Mouse (Mus musculus) lung, adult 2 months (tissue): Measurements from ENCODE around the gene Adgrf1. TPM values are rescaled to one million over a fixed set of nuclear protein-coding genes. Genes with fewer than 3 reads are reported as not detected.

Experiments
- DNase-seq: peaks from one replicate; pipeline ENCODE4 v3.0.0; 2022
- H3K4me1 ChIP-seq: fragments of 200-500 bp; 2 replicates; pipeline ENCODE4 v1.6.1; 2011; ENCODE audit warnings: low read length; ENCODE audit not compliant: control insufficient read depth, insufficient read depth
- H3K4me3 ChIP-seq: fragments of 200-500 bp; replicated peaks from 2 replicates; pipeline ENCODE3; 2011; ENCODE audit warnings: low read depth, mild to moderate bottlenecking, control low read depth, low read length; ENCODE audit errors: extremely low read depth
- CTCF ChIP-seq: fragments of 200-500 bp; IDR thresholded peaks from 2 replicates; pipeline ENCODE4 v1.5.1; 2011; ENCODE audit warnings: mild to moderate bottlenecking, low read length, control low read depth; ENCODE audit not compliant: insufficient read depth
- POLR2A ChIP-seq: fragments of 200-500 bp; IDR thresholded peaks from 2 replicates; pipeline ENCODE4 v1.6.1; 2011; ENCODE audit warnings: low read depth, mild to moderate bottlenecking, control low read depth, low read length, borderline replicate concordance; ENCODE audit errors: extremely low read depth
- WGBS: fragments of 180-500 bp; shearing (Covaris S2); methylation state at CpG from one replicate; pipeline ENCODE4 v1.1.7; 2018; 5-methylcytosine and 5-hydroxymethylcytosine counted together
- polyA plus RNA-seq: library from polyadenylated mRNA; depleted of rRNA; stranded (reverse); fragments of >200 nt; gene quantifications from 2 replicates; pipeline ENCODE4 v1.2.3, GENCODE M21; 2012

Gene Adgrf1
- polyA plus RNA-seq, 1 experiment = not detected

- TF ChIP-seq CTCF (no peak), POLR2A (no peak)
- Histone ChIP-seq H3K4me3 (no peak overlapping the region), H3K4me1 (peaks cover 3% of the 10 kb centered on the region)
- DNase-seq = no peak
- WGBS = 91% methylated on average over 6 of the region's 6 CpGs
Measured at GRCm38 (mm10) chr17:43265944-43266343, 4.2 kb upstream of the Adgrf1 start.

GRCm38 (mm10) chr17:43266636-43267035 is 3.5 kb upstream of the Adgrf1 start:
- DNase-seq = no peak
- Histone ChIP-seq H3K4me1 (peaks cover 3% of the 10 kb centered on the region), H3K4me3 (no peak overlapping the region)
- no peak for TF ChIP-seq POLR2A
- no peak for TF ChIP-seq CTCF
- WGBS = 88% methylated on average over 2 of the region's 2 CpGs

GRCm38 (mm10) chr17:43267046-43267749 is 2.9 kb upstream of the Adgrf1 start:
- Histone ChIP-seq H3K4me1 (peaks cover 3% of the 10 kb centered on the region), H3K4me3 (no peak overlapping the region)
- WGBS = 77% methylated on average over 9 of the region's 9 CpGs
- no peak for DNase-seq
- no peak for TF ChIP-seq CTCF
- TF ChIP-seq POLR2A = no peak

GRCm38 (mm10) chr17:43276220-43276619 is 6.1 kb downstream of the Adgrf1 start:
- Histone ChIP-seq H3K4me1 (no peaks in the 10 kb centered on the region; the same call in 1 of the 2 replicates), H3K4me3 (no peak overlapping the region)
- no peak for TF ChIP-seq CTCF
- WGBS = 82% methylated on average over 6 of the region's 6 CpGs
- DNase-seq = no peak

- Histone ChIP-seq H3K4me1 (no peaks in the 10 kb centered on the region; the same call in 1 of the 2 replicates), H3K4me3 (no peak overlapping the region)
- DNase-seq = no peak
- 36% methylated on average over 4 of the region's 4 CpGs for WGBS
- no peak for TF ChIP-seq POLR2A
- no peak for TF ChIP-seq CTCF
Measured at GRCm38 (mm10) chr17:43277223-43277622, 7.1 kb downstream of the Adgrf1 start.

- no peak for DNase-seq
- 40% methylated on average over 7 of the region's 7 CpGs for WGBS
- Histone ChIP-seq H3K4me1 (no peaks in the 10 kb centered on the region; the same call in 1 of the 2 replicates), H3K4me3 (no peak overlapping the region)
- TF ChIP-seq CTCF (no peak), POLR2A (no peak)
Measured at GRCm38 (mm10) chr17:43279671-43280070, 9.5 kb downstream of the Adgrf1 start.

- no peak for TF ChIP-seq POLR2A
- no peak for TF ChIP-seq CTCF
- no peak for DNase-seq
- no peak overlapping the region for H3K4me3 ChIP-seq
- no peaks in the 10 kb centered on the region; the same call in 1 of the 2 replicates for H3K4me1 ChIP-seq
- WGBS = 81% methylated on average over 4 of the region's 4 CpGs
Measured at GRCm38 (mm10) chr17:43282353-43282752, 12.2 kb downstream of the Adgrf1 start.

- no peaks in the 10 kb centered on the region for H3K4me1 ChIP-seq
- DNase-seq = no peak
- no peak overlapping the region for H3K4me3 ChIP-seq
- TF ChIP-seq CTCF (no peak), POLR2A (no peak)
- 52% methylated on average over 5 of the region's 5 CpGs for WGBS
Measured at GRCm38 (mm10) chr17:43282828-43283227, 12.7 kb downstream of the Adgrf1 start.

- DNase-seq = no peak
- Histone ChIP-seq H3K4me1 (no peaks in the 10 kb centered on the region), H3K4me3 (no peak overlapping the region)
- 83% methylated on average over 7 of the region's 7 CpGs for WGBS
- TF ChIP-seq POLR2A (no peak), CTCF (no peak)
Measured at GRCm38 (mm10) chr17:43299515-43299914, 29.4 kb downstream of the Adgrf1 start.

- WGBS = 50% methylated on average over 7 of the region's 7 CpGs
- Histone ChIP-seq H3K4me3 (no peak overlapping the region), H3K4me1 (peaks cover 11% of the 10 kb centered on the region)
- DNase-seq = no peak
- TF ChIP-seq POLR2A = no peak
- TF ChIP-seq CTCF = no peak
Measured at GRCm38 (mm10) chr17:43325986-43326671, 56.0 kb downstream of the Adgrf1 start.
